Comparison of ENCODE assay signal across 25 mouse cellular contexts in genomic region chr17:8254914-8255313, GRCm38 (mm10). TPM values are rescaled to one million over a fixed set of nuclear protein-coding genes. Genes with fewer than 3 reads are reported as not detected.
"Had no signal": no experiment of that assay in that cellular context is flagged by ENCODE, and none has a peak within 500 bp of the region (broad histone marks: within the 10 kb centered on the region; RNA-seq: fewer than 3 reads in every experiment).

No protein-coding gene starts in this region.

- ATAC-seq: liver, embryonic 12.5 days; midbrain, embryonic 13.5 days; midbrain, embryonic 16.5 days had no signal

- H3K4me3 ChIP-seq: layer of hippocampus, adult 2 months; limb, embryonic 10.5 days; limb, embryonic 13.5 days; liver, embryonic 12.5 days; liver, embryonic 15.5 days; lung, embryonic 15.5 days; midbrain, embryonic 13.5 days; stomach, embryonic 15.5 days had no signal

- H3K4me2 ChIP-seq: limb, embryonic 13.5 days; liver, embryonic 12.5 days; liver, embryonic 15.5 days; lung, embryonic 15.5 days; midbrain, embryonic 13.5 days; stomach, embryonic 15.5 days had no signal

- H3K9me3 ChIP-seq: limb, embryonic 10.5 days; limb, embryonic 13.5 days; liver, embryonic 12.5 days; liver, embryonic 15.5 days; lung, embryonic 15.5 days; midbrain, embryonic 13.5 days; stomach, embryonic 15.5 days had no signal

- H3K27ac ChIP-seq: kidney, postnatal 0 days; layer of hippocampus, adult 2 months; limb, embryonic 10.5 days; limb, embryonic 13.5 days; liver, embryonic 12.5 days; liver, embryonic 15.5 days; lung, embryonic 15.5 days; midbrain, embryonic 13.5 days; stomach, embryonic 15.5 days had no signal

- DNase-seq: kidney, adult 18-20 months; kidney, postnatal 25 days; liver; lung, adult 18-20 months; lung, postnatal 14 days; lung, postnatal 4 days; right cerebral cortex, adult 18-20 months; right cerebral cortex, postnatal 14 days; right cerebral cortex, postnatal 4 days; thymus, postnatal 25 days had no signal

- H3K9ac ChIP-seq: limb, embryonic 13.5 days; liver, embryonic 12.5 days; liver, embryonic 15.5 days; lung, embryonic 15.5 days; midbrain, embryonic 13.5 days; stomach, embryonic 15.5 days had no signal

- H3K27me3 ChIP-seq: liver, embryonic 15.5 days; lung, embryonic 15.5 days; midbrain, embryonic 13.5 days; stomach, embryonic 15.5 days had no signal

- H3K4me1 ChIP-seq: limb, embryonic 10.5 days; limb, embryonic 13.5 days; liver, embryonic 12.5 days; liver, embryonic 15.5 days; lung, embryonic 15.5 days; midbrain, embryonic 13.5 days; stomach, embryonic 15.5 days had no signal

- H3K36me3 ChIP-seq: limb, embryonic 10.5 days; limb, embryonic 13.5 days; liver, embryonic 12.5 days; liver, embryonic 15.5 days; lung, embryonic 15.5 days; midbrain, embryonic 13.5 days; stomach, embryonic 15.5 days had no signal

RNA-seq across cellular contexts. Expression of gene Ccr6, which starts 19.1 kb away (rescaled TPM):
- total RNA-seq: left cerebral cortex, postnatal 25 days; megakaryocyte progenitor cell, adult 5-6 weeks had no signal
- polyA plus RNA-seq: kidney, embryonic 14.5 days; kidney, postnatal 0 days; limb, embryonic 10.5 days; limb, embryonic 13.5 days; liver, embryonic 12.5 days; liver, embryonic 15.5 days; lung, embryonic 15.5 days; midbrain, embryonic 13.5 days; midbrain, embryonic 16.5 days; neural tube, embryonic 11.5 days; neural tube, embryonic 14.5 days had no signal
